Mouse (Mus musculus) 3T3-L1 (cell line): ENCODE measurements at regions not wholly inside any gene's neighbourhood (a gene's known extent, or its start where the extent isn't known, plus 50 kb on each side); places are given as distances from the start of the nearest gene placed in this dataset.

Source experiments
- DNase-seq: peaks from one replicate; pipeline ENCODE4 v3.0.0-alpha.2; 2015; ENCODE audit warnings: low read depth, low spot score

GRCm38 (mm10) chr10:99460847-99461445 lies 197.9 kb downstream of the Dusp6 start:
- DNase-seq: no peak

- no peak for DNase-seq
These were observed 198.5 kb downstream of the Dusp6 start for GRCm38 (mm10) chr10:99461446-99461966.

GRCm38 (mm10) chr10:99466695-99467094 lies 203.7 kb downstream of the Dusp6 start:
- no peak for DNase-seq

GRCm38 (mm10) chr10:99467319-99467842 lies 204.3 kb downstream of the Dusp6 start:
- DNase-seq: no peak

GRCm38 (mm10) chr10:99468971-99469370 lies 205.9 kb downstream of the Dusp6 start:
- no peak for DNase-seq

GRCm38 (mm10) chr10:99471832-99472497 lies 208.9 kb downstream of the Dusp6 start:
- no peak for DNase-seq

GRCm38 (mm10) chr10:99472806-99473205 lies 209.8 kb downstream of the Dusp6 start:
- no peak for DNase-seq

- DNase-seq: no peak
These were observed 210.7 kb downstream of the Dusp6 start for GRCm38 (mm10) chr10:99473758-99474157.

- DNase-seq: no peak
These were observed 211.5 kb downstream of the Dusp6 start for GRCm38 (mm10) chr10:99474546-99474945.

GRCm38 (mm10) chr10:99476214-99476613 lies 213.2 kb downstream of the Dusp6 start:
- no peak for DNase-seq

- DNase-seq: no peak
These were observed 213.7 kb downstream of the Dusp6 start for GRCm38 (mm10) chr10:99476776-99477175.

- no peak for DNase-seq
These were observed 217.5 kb downstream of the Dusp6 start for GRCm38 (mm10) chr10:99480573-99480972.

- DNase-seq: no peak
These were observed 219.0 kb downstream of the Dusp6 start for GRCm38 (mm10) chr10:99482009-99482408.

- no peak for DNase-seq
These were observed 225.4 kb downstream of the Dusp6 start for GRCm38 (mm10) chr10:99488195-99489080.

- DNase-seq: no peak
These were observed 247.8 kb downstream of the Csl start for GRCm38 (mm10) chr10:99511514-99512237.

- DNase-seq: no peak
These were observed 241.5 kb downstream of the Csl start for GRCm38 (mm10) chr10:99517944-99518343.

GRCm38 (mm10) chr10:99519479-99519878 lies 240.0 kb downstream of the Csl start:
- no peak for DNase-seq

- DNase-seq: no peak
These were observed 235.6 kb downstream of the Csl start for GRCm38 (mm10) chr10:99523817-99524216.

- no peak for DNase-seq
These were observed 234.9 kb downstream of the Csl start for GRCm38 (mm10) chr10:99524273-99525212.

- DNase-seq: no peak
These were observed 233.3 kb downstream of the Csl start for GRCm38 (mm10) chr10:99526148-99526547.
